Mouse (Mus musculus) embryonic fibroblast, embryonic 13.5 days (primary cell): ENCODE measurements around the gene Cask.

ENCODE experiments used
- CTCF ChIP-seq: IDR thresholded peaks from 2 replicates; pipeline ENCODE4 v1.5.1; 2011; ENCODE audit warnings: mild to moderate bottlenecking, control low read depth, low read length, moderate library complexity, borderline replicate concordance; ENCODE audit not compliant: insufficient read depth
- POLR2A ChIP-seq: IDR thresholded peaks from 2 replicates; pipeline ENCODE4 v1.6.1; 2011; ENCODE audit warnings: low read depth, mild to moderate bottlenecking, control low read depth, low read length, moderate library complexity

GRCm38 (mm10) chrX:13884348-13884747 lies 33.2 kb upstream of the Cask start:
- no peak for TF ChIP-seq CTCF
- no peak for TF ChIP-seq POLR2A
